Mouse (Mus musculus) bone marrow macrophage, adult 2 months (primary cell): ENCODE results near the gene Trim62. TPM values are rescaled to one million over a fixed set of nuclear protein-coding genes. Genes with fewer than 3 reads are reported as not detected.

Source experiments
- H3K27ac ChIP-seq: 2 replicates; pipeline ENCODE4 v1.5.1; 2012; ENCODE audit warnings: low read depth, low read length; ENCODE audit not compliant: insufficient read depth
- H3K4me1 ChIP-seq: 2 replicates; pipeline ENCODE4 v1.6.1; 2012; ENCODE audit warnings: low read length; ENCODE audit not compliant: control insufficient read depth, insufficient read depth
- H3K4me3 ChIP-seq: 2 replicates; pipeline ENCODE4 v1.5.1; 2012; ENCODE audit warnings: mild to moderate bottlenecking, low read length, moderate library complexity; ENCODE audit not compliant: insufficient read depth
- CTCF ChIP-seq: IDR thresholded peaks from 2 replicates; pipeline ENCODE4 v1.5.1; 2012; ENCODE audit warnings: low read depth, mild to moderate bottlenecking, low read length, moderate library complexity
- POLR2A ChIP-seq: IDR thresholded peaks from 2 replicates; pipeline ENCODE4 v1.6.1; 2012; ENCODE audit warnings: mild to moderate bottlenecking, low read depth, low read length, borderline replicate concordance
- polyA plus RNA-seq: library from polyadenylated mRNA; stranded (reverse); fragments of >200 nt; gene quantifications from 2 replicates; pipeline ENCODE4 v1.2.4, GENCODE M21; 2012; ENCODE audit not compliant: missing spikeins, insufficient read depth, insufficient read length

Trim62 gene
- polyA plus RNA-seq, 1 experiment, result 4.2 TPM

GRCm38 (mm10) chr4:128923603-128924002 lies 40.2 kb downstream of the Trim62 start:
- TF ChIP-seq POLR2A, result no peak
- no peak for TF ChIP-seq CTCF

DNA sequence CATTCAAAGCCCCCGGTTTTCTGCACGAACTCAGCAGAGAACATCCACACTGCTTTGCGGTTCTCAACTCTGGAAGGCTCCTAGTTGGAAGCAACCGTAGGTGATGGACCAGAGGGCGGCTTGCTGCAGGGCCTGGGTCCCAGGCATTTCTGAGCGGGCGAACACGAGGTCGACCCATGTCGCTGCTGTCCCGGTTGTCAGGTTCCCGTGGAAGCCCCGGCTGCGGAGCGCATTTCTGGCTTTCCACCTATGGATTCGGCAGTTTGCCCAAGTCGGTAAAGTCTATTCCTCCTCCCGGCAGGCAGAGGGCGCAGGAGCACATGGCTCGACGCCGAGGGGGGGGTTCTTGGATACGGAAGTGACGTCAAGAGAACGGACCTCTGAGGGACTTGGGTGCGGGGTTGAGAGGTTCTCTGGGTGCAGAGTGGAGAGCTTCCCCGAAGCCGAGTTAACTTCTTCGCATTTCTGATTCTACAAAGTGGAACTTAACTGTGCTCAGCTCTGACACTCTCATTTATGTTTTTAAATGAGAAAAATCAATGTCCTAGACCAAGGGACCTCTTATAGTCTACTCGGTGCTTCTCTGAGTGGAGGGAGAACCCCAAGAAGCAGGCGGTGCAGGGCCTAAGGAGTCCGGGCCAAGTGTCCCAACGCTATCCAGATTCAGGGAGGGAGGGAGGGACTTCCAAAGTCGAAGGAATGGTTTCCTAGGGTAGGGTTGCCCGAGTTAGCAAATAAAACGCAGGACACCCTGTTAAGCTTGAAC lies 41.6 kb downstream of the Trim62 start:
- Histone ChIP-seq H3K4me1 (no peaks in the 10 kb centered on the region), H3K4me3 (peak overlapping the region; percentile 36), H3K27ac (no peak overlapping the region)
- no peak for TF ChIP-seq POLR2A
- TF ChIP-seq CTCF, result peak; percentile 60

More at GRCm38 (mm10) chr4:128923603-128924002, 40.2 kb downstream of the Trim62 start:
- no peak overlapping the region for H3K4me3 ChIP-seq
- no peaks in the 10 kb centered on the region for H3K4me1 ChIP-seq
- H3K27ac ChIP-seq, result no peak overlapping the region

- no peak for TF ChIP-seq POLR2A
- no peak for TF ChIP-seq CTCF
- Histone ChIP-seq H3K27ac (no peak overlapping the region), H3K4me1 (no peaks in the 10 kb centered on the region), H3K4me3 (no peak overlapping the region)
Measured at GRCm38 (mm10) chr4:128932783-128933182, 49.4 kb downstream of the Trim62 start.

- H3K4me3 ChIP-seq, result no peak overlapping the region
- H3K4me1 ChIP-seq, result no peaks in the 10 kb centered on the region
- no peak overlapping the region for H3K27ac ChIP-seq
- TF ChIP-seq POLR2A (no peak), CTCF (no peak)
Measured at GRCm38 (mm10) chr4:128935595-128935994, 52.2 kb downstream of the Trim62 start.

- Histone ChIP-seq H3K4me1 (no peaks in the 10 kb centered on the region), H3K27ac (no peak overlapping the region), H3K4me3 (no peak overlapping the region)
- TF ChIP-seq CTCF (no peak), POLR2A (no peak)
Measured at GRCm38 (mm10) chr4:128942346-128942745, 59.0 kb downstream of the Trim62 start.

GRCm38 (mm10) chr4:128946736-128947135 lies 63.4 kb downstream of the Trim62 start:
- H3K27ac ChIP-seq, result no peak overlapping the region
- no peak for TF ChIP-seq POLR2A
- no peak for TF ChIP-seq CTCF
- H3K4me1 ChIP-seq, result no peaks in the 10 kb centered on the region
- H3K4me3 ChIP-seq, result no peak overlapping the region

GRCm38 (mm10) chr4:128947326-128947933 lies 64.0 kb downstream of the Trim62 start:
- H3K27ac ChIP-seq, result no peak overlapping the region
- H3K4me3 ChIP-seq, result no peak overlapping the region
- no peak for TF ChIP-seq CTCF
- TF ChIP-seq POLR2A, result no peak
- no peaks in the 10 kb centered on the region for H3K4me1 ChIP-seq

DNA sequence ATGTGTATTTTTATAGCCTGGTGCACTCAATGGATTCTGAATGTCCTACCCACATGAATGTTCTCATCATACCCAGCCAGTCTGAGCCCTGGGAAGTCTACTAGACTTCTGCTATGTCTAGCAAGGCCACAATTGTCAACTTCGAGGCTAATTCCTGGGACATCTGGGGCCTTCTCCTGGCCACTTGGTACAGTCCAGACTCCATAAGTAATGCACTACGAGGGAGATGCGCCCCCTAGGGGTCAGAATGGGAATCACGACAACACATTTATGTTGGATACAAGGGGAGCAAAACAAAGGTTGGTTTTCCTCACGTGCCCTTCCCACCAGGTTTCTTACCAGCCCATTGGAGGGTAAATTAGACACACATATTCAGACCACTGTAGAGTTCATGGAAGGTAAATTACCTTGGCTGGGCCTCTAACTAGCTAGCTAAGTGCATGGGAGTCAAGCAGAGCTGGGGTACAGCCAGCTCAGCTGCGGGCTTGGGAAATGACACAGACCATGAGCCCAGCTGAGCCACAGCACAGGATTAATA lies 64.8 kb downstream of the Trim62 start:
- Histone ChIP-seq H3K27ac (no peak overlapping the region), H3K4me1 (no peaks in the 10 kb centered on the region), H3K4me3 (no peak overlapping the region)
- TF ChIP-seq CTCF (peak; percentile 85), POLR2A (no peak)

DNA sequence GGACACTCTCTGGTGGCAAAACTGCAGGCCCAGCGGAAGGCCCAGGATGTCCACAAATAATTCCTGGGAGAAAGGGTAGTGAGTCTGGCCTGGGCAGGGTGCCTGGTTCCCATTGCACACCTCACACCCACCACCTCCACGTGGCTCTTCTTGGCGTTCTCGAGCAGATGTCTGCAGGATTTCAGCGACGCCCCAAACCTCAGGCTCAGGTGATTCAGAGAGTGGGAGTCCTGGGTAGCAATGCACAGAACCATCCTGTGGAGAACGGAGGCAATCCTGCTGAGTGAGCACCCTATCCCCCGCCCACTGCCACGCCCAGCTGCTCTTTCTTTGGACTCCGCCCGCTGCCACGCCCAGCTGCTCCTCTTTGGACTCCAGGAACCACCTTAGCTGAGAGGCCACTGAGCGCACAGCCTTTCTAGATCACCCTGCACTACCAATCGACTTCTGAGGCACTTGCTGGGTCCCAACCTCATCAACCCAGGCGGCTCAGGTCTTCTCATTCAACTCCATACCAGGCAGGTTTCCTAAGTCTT lies 66.2 kb downstream of the Trim62 start:
- H3K4me1 ChIP-seq, result no peaks in the 10 kb centered on the region
- TF ChIP-seq POLR2A, result no peak
- TF ChIP-seq CTCF, result no peak
- no peak overlapping the region for H3K4me3 ChIP-seq
- H3K27ac ChIP-seq, result no peak overlapping the region

GRCm38 (mm10) chr4:128950461-128950860 lies 67.1 kb downstream of the Trim62 start:
- H3K4me3 ChIP-seq, result no peak overlapping the region
- H3K4me1 ChIP-seq, result no peaks in the 10 kb centered on the region
- no peak overlapping the region for H3K27ac ChIP-seq
- no peak for TF ChIP-seq CTCF
- TF ChIP-seq POLR2A, result no peak
